Mouse (Mus musculus) 416B (cell line): ENCODE data around the gene Atoh8.

Experiments
- DNase-seq: peaks from one replicate; pipeline ENCODE4 v3.0.0; 2011; ENCODE audit warnings: low read depth

Atoh8 gene

DNA sequence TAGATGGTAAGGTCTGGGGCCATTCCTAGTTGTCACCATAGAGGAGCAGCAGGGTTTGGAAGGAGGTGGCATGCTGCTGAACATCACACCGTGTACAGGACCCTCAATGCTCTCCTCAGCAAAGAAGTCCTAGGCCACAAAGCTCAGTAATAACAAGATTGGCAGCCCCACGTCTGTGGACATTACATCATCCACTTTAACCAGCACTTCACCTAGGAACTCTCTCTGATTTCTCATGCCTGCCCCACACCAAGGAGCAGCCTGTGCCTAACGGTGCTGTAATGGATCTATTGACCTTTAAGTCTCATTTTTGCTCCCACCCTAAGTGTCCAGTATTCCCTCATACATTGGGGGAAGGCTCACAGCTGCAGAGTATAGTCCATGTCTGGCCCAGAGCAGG lies 9.7 kb downstream of the Atoh8 start:
- no peak for DNase-seq

DNA sequence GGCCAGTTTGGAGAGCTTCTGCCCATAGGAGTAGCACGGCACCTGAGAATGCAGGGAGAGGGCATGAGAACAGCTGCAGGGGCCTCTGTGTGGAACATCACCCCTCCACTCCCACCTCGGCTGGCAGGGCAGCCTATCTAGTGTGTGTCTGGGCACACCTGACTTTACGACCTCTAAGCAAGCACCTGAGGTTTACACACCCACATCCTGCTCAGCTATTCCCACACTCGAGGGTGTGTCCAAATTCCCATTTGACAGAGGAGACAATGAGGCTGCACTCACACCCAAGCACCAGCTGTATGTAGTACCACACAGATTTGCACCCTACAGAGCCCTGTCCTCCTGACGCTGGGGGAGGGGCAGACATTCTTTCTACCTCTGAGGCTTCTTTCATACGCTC lies 11.5 kb downstream of the Atoh8 start:
- no peak for DNase-seq

DNA sequence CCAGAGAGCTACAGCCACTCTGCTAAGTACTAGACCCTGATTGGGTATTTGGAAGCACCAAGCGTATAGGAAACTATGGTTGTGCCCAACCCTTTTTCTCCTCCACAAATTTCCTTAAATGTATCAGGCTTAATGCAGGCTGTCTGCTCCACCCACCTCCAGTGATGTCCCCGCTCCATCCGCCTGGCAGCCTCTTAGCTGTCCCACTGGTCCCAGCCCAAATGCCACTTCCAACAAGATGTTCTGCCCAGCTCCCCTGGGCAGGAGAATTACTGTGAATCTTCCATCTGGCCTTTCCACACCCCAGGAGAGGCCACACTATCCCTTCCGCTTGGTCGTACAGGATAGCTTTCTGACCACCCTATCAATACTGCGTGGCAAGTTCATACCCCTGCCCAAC lies 12.5 kb downstream of the Atoh8 start:
- DNase-seq, result no peak

DNA sequence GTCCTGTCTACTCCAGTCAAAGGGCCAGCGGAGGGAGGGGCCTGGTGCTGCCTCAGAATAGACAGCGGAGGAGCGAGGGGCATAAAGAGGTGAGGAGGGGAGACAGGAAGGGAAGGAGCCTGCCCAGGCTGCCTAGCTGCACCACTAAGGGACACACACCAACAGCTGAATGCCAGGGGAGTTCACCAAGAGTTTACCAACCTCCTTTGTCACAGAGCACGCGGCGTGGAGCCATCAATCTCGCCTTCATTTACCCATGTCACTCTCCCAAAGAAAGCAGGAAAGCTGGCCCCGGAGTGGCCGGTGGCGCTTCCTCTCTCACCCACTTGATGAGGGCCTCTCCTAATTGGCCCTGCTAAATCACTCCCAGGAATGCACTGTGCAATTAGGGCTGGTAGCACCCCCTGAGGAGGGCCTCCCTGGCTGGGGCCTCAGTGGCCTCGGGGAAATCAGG lies 13.1 kb downstream of the Atoh8 start:
- DNase-seq, result no peak

DNA sequence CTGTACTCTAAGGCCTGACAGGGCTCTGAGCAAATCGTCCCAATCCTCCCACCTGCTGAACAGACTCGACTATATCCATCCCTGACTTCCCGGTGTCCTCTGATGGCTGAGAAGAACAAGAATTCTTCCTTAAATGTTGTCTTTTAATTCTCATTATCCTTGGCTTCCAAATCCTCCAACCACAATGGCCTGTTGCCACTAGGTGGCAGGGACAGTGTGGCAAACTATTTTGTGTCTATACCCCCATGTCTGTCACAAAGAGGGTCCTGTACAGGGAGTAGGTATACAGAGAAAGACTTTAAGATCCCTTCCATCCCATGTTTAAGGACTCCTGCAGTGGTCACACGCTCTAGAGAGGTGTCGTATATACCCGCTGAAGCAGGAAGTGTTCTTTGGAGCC lies 14.1 kb downstream of the Atoh8 start:
- DNase-seq, result no peak

DNA sequence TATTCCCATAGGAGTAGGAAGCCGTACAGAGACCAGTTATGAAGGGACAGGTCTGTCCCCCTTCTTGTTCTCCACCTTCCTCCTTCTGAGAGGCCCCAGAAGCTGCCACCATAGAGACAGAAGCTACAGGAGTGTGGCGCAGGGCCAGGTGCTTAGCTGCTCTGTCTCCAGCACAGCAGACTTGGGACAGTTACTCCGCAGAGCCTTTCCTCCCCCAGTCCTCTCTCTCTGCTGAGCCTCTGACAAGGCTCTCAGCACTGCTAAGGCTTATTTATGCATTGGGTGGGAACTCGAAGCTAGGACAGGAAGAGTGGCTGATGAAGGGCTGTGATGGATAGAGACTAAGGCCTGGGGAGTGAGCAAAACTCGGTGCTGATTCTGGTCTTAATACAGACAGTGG lies 15.8 kb downstream of the Atoh8 start:
- DNase-seq, result no peak

DNA sequence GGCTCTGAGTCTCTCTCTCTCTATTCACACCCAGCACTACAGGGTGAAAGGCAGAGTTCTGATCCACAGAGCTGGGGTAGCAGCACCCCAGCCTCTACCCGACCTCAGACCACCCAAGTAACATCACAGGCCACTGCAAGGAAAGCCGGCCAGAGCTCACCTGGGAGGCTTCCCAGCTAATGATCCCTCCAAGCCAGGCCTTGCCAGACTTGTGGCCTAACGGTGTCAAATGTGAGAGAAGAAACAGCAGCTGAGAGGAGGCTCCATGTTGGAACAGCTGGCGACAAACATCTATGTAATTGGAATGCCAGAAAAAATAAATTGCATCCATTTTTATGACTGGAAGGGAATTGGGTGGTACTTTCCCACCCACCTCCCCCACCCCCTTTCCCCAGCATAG lies 17.1 kb downstream of the Atoh8 start:
- DNase-seq, result no peak

DNA sequence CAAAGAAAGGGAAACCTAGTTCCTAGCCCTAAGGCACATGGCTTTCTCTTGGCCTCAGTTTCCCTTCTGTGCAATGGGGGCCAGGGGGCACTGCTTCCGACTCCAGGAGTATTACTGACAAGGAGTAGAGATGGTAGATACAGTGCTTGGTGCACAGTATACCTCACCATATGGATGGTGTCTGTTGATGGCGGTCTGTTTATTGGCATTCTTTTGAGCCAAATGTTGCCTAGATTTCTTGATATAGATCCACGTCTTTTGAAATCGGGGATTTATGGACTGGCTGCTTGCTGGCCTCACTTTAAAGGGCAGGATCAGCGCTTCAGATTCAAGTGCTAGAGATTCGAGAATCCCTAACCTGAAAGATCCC lies 18.0 kb downstream of the Atoh8 start:
- no peak for DNase-seq

DNA sequence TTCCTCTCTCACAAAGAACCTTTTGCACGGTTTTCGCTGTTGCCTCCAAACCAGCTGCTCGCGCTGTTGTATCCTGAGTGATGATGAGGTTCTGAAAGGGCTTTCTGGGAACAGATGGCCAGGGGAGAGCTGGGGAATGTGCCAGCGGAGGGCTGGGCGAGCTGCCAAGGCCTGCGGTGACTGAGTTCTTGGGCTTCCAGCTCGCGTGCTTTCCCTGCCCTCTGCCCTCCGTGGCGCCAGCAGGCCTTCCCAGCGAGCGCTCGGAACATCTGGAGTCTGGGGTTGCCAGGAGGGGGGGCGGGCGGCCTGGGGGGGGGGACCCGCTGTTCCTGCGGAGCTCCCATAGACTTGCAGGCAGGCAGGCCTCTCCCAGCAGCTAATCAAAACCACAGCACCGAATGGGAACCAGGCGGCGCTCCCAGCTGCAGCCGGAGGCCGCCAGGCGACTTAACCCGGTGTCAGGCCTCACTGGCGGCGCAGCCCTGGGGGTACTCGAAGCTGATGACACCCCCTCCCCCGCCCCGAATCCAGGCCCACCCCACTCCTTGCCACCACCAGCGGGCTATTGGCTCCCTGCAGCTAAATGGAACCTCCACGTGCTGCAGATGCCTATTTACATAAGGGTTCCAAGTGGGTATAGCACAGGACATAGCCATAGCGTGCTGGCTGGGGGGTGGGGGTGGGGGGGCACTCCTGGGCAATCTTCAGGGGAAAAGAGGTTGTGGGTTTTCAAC lies 18.5 kb downstream of the Atoh8 start:
- peak; percentile 92 for DNase-seq

DNA sequence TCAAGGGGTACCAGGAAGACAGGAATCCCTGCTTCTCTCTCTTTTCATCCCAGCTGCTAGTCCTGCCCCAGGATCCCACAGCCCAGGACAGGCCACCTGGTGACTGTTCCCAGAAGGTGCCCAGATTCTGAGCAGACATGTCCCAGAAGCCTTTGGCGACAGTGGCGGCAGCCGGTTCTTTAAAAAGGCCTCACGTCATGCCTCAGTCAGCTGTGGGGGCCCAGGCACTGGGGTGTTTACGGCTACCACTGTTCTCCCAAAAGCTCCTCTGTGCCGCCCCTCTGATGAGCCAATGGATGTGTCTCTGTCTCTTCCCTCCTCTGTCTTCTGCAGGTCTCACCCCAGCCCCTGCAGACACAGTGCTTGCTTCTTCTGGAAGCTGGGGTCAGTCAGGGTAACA lies 19.8 kb downstream of the Atoh8 start:
- DNase-seq, result no peak

DNA sequence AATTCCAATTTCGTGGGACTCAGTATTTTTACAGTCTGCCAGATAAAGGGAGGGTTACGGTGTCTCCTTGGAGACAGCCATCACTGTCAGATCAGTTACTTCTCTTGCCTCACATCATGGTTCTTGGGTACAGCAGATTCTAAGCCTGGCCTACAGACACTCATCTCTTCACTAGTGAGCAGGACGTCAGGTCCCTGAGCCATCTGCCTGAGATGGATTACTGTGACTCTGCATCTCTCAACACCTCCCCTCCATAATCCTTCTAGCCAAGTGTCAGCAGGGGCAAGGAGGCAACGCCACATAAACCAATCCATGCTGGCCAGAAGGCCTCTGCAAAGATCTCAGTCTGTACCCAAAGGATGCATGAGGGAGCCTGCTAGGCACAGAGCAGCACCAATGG lies 24.0 kb downstream of the Atoh8 start:
- no peak for DNase-seq

DNA sequence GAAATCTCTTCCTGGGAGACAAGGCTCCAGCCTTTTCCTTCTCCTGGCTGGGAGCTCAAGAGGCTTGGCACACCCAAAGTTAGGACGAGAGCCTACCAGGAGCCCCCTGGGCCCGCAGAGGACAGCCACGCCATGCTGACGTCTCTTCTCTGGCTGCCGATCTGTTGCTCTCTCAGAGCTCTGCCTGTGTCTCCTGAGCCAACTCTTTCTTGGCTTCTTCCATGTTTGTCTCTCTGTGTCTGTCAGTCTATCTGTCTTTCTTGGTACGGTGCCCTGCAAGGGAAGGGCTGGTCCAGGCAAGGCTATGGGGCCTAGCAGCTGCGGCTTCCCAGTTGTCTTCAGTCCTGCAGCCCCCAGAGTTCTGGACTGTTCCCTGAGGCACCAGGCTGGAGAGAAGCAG lies 24.6 kb downstream of the Atoh8 start:
- DNase-seq, result no peak

DNA sequence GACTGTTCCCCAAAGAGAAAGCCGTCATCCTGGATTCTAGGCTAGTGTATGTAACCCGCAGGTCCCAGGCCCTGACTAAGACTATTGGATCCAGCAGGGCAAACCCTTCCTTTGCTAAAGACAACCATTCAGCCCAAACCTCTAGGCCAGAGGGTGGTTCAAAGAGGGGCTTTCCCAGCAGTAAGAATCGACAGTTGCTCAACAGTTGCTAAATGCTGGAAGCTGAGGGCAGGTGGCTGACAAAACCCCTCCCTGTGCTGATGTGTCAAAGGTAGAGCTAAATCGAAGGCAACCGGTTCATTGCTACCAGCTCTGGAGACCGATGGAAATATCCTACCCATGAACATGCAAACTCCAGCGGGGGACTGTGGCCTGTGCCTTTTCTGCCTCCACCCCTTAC lies 25.6 kb downstream of the Atoh8 start:
- DNase-seq, result no peak

DNA sequence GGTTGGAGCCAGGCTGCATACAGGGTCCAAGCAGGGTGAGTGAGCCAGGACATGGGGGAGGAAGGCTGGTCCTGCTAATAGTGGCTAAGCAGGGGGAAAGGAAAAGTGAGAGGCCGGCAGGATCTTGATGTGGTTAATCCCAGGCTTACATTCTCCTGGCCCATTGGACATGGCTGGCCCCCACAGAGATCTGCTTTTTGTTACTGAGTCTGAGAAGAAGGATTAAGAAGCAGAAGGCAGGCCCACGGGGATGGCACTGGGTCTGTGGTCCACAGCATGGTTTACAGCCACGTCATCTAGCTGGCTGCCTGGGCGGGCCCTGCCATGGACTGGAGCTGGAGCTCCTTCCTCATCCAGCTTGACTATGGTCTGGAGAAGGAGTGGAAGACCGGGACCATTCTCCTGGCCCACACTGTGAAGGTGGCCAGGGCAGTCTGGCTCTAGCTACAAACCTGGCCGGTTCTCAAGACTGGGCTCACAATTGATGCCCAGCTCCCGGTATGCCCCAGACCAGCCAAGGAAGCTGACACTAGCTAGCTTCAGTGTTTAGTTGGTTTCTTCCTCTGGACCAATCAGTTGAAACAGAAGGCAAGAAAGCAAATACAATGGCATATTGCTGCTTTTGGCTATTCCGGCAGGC lies 26.9 kb downstream of the Atoh8 start:
- no peak for DNase-seq

DNA sequence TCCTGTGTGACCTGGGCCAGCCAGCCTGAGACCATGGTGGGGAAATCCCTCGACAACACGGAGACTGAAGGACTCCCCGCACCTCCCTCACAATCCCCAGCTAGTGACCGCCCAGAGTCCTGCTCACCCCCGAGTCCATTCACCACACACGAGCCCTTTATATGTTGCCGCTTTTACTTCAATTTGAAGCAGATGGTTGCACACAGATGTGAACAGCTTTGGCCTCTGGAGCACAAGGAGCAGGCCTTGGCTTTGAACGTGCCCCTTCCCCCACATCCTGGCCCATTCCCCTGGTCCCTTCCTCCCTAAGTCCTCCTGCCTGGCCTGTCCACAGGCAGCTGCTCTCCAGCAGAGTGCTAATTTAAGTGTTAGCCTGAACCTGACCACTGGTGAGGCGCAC lies 29.4 kb downstream of the Atoh8 start:
- DNase-seq, result no peak

DNA sequence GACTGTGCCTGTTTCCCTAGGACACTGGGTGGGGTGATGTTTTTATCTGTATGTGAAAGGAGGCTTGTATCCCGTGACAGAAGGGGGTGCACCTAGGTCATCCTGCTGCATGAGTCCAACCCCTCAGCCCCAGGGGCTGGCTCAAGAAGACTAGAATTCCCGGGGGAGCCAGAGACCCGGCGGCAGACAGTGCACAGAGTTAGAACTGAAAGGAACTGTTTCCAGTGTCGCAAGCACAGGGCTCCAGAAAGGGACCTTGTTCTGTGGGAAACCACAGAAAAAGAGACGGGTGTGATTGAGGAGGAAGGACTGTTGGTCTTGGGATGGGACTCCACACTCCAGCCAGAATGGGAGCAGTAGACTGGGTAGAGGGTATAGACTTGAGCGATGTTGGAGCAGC lies 30.5 kb downstream of the Atoh8 start:
- DNase-seq, result no peak

DNA sequence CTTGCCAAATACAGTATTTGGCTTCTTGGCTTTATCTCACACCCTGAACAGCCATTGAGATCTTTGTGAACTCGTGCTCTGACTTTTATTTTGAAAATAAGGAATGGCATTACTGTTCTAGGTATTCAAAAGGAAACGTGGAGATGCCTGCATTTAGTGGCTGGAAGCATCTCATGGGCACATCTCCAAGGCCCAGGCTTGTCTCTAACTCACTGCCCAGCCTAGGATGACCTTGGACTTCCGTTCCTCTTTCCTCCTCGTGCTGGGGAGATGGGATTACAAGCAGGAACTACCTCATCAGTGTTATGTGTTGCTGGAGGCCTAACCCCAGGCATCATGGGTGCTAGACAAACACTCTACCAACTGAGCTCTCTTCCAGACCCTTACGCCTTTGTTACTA lies 32.1 kb downstream of the Atoh8 start:
- no peak for DNase-seq

DNA sequence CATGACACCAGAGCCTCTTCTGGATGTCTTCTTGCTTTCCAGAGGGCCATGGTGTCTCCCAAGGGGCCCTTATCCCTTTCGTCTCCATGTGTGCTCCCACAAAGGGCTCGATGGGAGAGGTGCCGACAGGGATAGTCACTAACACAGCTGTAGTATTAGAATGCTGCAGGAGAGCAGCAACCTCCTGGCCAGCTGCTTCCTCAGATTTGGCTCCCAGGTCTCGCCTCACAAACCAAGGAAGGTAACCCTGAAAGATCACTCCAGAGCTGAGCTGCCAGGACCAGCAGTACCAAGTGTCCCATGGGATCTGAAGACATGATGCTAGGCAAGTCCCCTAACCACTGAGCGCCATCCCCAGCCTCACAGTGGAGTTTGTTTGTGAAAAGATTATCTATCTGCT lies 32.6 kb downstream of the Atoh8 start:
- DNase-seq, result no peak

DNA sequence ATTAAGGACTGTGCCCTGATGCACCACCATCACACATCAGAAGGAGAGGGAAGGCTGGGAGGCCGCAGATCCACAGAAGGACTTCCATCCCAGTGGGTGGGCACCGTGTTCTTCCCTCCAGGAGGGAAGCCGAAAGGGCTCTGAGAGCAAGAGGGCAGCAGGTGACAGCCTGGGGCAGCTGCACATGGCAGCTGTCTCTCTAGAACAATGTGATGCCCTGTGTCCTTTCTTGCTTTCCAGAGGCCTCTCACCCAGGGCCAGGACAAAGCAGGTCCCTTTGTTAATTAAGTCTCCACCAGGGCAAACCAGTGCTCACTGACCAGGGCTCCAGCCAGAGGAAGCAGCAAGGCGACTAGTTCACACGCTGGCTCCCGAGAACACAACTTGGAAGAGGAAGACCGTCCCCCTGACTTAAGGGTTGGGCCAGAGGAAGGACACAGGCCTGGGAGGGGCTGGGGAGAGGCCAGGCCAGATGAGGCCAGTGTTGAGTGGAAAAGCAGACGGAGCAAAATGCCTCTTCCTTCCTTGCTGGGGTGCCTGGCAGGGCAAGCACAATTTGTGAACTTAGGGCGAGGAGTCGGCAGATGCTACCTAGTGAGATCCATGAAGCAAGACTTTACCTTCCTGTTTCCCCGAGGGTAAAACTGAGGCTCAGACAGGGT lies 34.7 kb downstream of the Atoh8 start:
- no peak for DNase-seq

DNA sequence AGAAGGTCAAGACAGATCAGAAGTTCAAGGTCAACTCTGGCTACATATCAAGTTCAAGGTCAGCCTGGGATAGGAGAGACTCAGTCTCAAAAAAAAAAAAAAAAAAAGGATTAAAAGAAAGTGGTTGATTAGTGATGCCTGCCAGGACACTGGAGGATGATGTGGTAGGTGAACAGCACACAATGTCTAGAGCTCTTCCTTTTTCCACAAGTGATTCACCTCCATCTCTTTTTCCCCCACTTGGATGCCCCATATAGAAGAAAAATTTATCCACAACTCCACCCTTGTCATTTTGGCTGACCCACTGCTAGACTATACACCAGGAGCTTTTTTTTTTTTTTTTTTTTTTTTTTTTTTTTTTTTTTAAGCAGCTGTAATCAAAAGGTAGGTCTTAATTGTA lies 37.9 kb downstream of the Atoh8 start:
- DNase-seq, result no peak

DNA sequence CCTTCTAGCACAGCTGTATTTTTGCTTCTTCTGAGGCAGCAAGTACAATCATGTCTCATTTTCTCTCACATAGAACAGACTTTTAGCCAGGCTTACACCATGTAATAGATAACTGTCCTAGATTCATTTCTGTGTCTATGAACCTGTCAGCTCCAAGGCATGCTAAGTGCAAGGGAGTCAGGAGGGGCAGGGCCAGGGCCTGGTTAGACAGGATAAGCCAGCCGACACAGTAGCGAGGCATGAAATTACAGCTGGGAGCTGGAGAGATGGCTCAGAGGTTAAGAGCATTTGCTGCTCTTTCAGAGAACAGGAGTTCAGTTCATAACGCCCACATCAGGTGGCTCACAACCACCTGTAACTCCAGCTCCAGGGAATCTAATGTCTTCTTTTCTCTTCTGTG lies 38.7 kb downstream of the Atoh8 start:
- DNase-seq, result no peak

DNA sequence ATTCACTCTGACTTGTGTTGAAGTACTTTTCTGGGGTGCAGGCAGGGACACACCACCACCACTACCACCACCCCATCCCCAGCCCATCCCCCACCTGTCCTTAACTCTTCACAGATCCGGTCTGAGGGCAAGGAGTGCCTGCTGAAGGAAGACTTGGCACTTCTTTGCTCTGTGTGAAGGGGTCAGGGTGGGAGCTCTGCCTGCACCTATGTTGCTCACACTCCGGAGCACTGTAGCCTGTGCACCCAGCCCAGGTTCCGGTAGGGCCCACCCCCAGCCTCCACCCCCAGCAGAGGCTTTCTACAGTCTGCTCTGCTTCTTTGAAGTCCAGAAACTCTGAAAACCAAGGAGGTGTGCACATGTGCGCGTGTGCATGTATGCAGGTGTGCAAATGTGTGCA lies 44.8 kb downstream of the Atoh8 start:
- DNase-seq, result no peak

DNA sequence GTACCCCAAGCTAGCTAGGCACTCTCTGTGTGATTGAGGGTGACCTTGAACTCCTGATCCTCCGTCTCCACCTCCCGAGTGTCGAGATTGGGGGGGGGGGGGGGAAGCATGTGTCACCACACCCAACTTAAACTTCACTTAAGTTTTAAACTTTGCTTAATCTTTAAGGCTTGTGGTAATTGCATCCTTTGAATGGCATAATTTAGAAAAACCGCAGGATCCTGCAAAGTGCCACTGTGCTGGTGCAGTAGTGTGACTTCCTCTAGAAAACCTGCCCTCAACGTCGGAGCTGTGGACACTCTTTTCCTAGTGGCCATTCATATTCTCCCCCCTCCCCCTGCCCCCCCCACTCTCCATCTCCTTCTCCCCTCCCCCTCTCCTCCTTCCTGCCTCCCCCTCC lies 45.3 kb downstream of the Atoh8 start:
- peak; percentile 81 for DNase-seq
